Mouse (Mus musculus): ENCODE measurements at regions not wholly inside any gene's neighbourhood (a gene's known extent, or its start where the extent isn't known, plus 50 kb on each side); places are given as distances from the start of the nearest gene placed in this dataset.

GRCm38 (mm10) chr5:141093641-141094040, 93.3 kb upstream of the Card11 start:
- TF ChIP-seq CTCF (IDR thresholded peaks at IDR 0.05; ENCODE audit: borderline replicate concordance, extremely low read depth, insufficient read depth, insufficient read length) (peak; percentile 49; the same call in 1 of the 2 replicates), POLR2A (IDR thresholded peaks at IDR 0.05; ENCODE audit: borderline replicate concordance, extremely low read depth, insufficient read depth, insufficient read length, poor library complexity, severe bottlenecking) (no peak)
